Mouse (Mus musculus) liver, embryonic 14.5 days (tissue): ENCODE results near the gene Pts.

Experiments used
- CTCF ChIP-seq: IDR thresholded peaks from 2 replicates; pipeline ENCODE4 v1.5.1; 2016; ENCODE audit warnings: antibody characterized with exemption, low read depth, control low read depth
- EP300 ChIP-seq: IDR thresholded peaks from 2 replicates; pipeline ENCODE4 v1.6.1; 2016; ENCODE audit warnings: antibody characterized with exemption, low read depth

GRCm38 (mm10) chr9:50548936-50549335, 20.4 kb upstream of the Pts start:
- TF ChIP-seq EP300 (no peak), CTCF (no peak)
